Mouse (Mus musculus): ENCODE data around the gene Gm11627. TPM values are rescaled to one million over a fixed set of nuclear protein-coding genes. Genes with fewer than 3 reads are reported as not detected.
A peak's percentile ranks its signal among the peaks of the same experiment; 100 is the strongest.

Gm11627 gene
- total and polyA plus RNA-seq, 3 experiments, result 1.2 to 4.0 (median 1.5) TPM

GRCm38 (mm10) chr11:102580034-102580330 is 721 bp upstream of the Gm11627 start:
- H3K4me3 ChIP-seq, result no peak overlapping the region
- H3K27me3 ChIP-seq (ENCODE audit: control insufficient read depth, insufficient read depth, low read length), result no peaks in the 10 kb centered on the region
- H3K9ac ChIP-seq (ENCODE audit: low read depth, low read length), result no peak overlapping the region
- intact Hi-C loops (cut with DNase I), result no loop called here
- WGBS, result 53% methylated on average over 3 of the region's 3 CpGs
- DNase-seq, result no peak
- H3K4me1 ChIP-seq (ENCODE audit: control insufficient read depth, insufficient read depth, low read length), result peaks cover 3% of the 10 kb centered on the region
- peak overlapping the region; percentile 67; the same call in 1 of the 2 replicates for H3K27ac ChIP-seq
- H3K79me2 ChIP-seq (replicated peaks; ENCODE audit: control insufficient read depth, insufficient read depth, low read length), result no peaks in the 10 kb centered on the region
- no peaks in the 10 kb centered on the region for H3K36me3 ChIP-seq (ENCODE audit: control insufficient read depth, insufficient read depth, low read length)
- TF ChIP-seq EP300 (IDR thresholded peaks at IDR 0.05; ENCODE audit: insufficient read depth, low read depth, low read length), result no peak

GRCm38 (mm10) chr11:102578341-102579118 is 731 bp downstream of the Gm11627 start:
- TF ChIP-seq CTCF (IDR thresholded peaks at IDR 0.05) (peak; percentile 95), EP300 (IDR thresholded peaks at IDR 0.05; ENCODE audit: insufficient read depth, low read depth, low read length) (0 out of 2 replicates have a peak, but pooled peaks have one; percentile 50), POLR2A (IDR thresholded peaks at IDR 0.05; ENCODE audit: insufficient read depth, low read depth, low read length) (no peak)
- 7% methylated on average over 27 of the region's 27 CpGs for WGBS
- intact Hi-C loops (cut with DNase I), result loop anchor here (1.0 kb wide), 1 partner anchor 91 kb away; no protein-coding TSS in a partner anchor
- Histone ChIP-seq H3K79me2 (replicated peaks; ENCODE audit: control insufficient read depth, insufficient read depth, low read length) (no peaks in the 10 kb centered on the region), H3K27me3 (ENCODE audit: control insufficient read depth, insufficient read depth, low read length) (no peaks in the 10 kb centered on the region), H3K4me3 (peak overlapping the region; percentile 42), H3K27ac (peak overlapping the region; percentile 67), H3K4me1 (ENCODE audit: control insufficient read depth, insufficient read depth, low read length) (peaks cover 3% of the 10 kb centered on the region), H3K9ac (ENCODE audit: low read depth, low read length) (peak overlapping the region; percentile 46), H3K36me3 (ENCODE audit: control insufficient read depth, insufficient read depth, low read length) (no peaks in the 10 kb centered on the region)
- peak; percentile 85 to 88 for DNase-seq

- Histone ChIP-seq H3K27ac (no peak overlapping the region), H3K4me3 (no peak overlapping the region), H3K9ac (ENCODE audit: low read depth, low read length) (no peak overlapping the region), H3K36me3 (ENCODE audit: control insufficient read depth, insufficient read depth, low read length) (no peaks in the 10 kb centered on the region), H3K4me1 (ENCODE audit: control insufficient read depth, insufficient read depth, low read length) (no peaks in the 10 kb centered on the region; the same call in 1 of the 2 replicates), H3K79me2 (replicated peaks; ENCODE audit: control insufficient read depth, insufficient read depth, low read length) (no peaks in the 10 kb centered on the region), H3K27me3 (ENCODE audit: control insufficient read depth, insufficient read depth, low read length) (no peaks in the 10 kb centered on the region)
- intact Hi-C loops (cut with DNase I), result no loop called here
- DNase-seq, result no peak
- TF ChIP-seq EP300 (IDR thresholded peaks at IDR 0.05; ENCODE audit: insufficient read depth, low read depth, low read length) (no peak), CTCF (IDR thresholded peaks at IDR 0.05) (no peak), POLR2A (IDR thresholded peaks at IDR 0.05; ENCODE audit: insufficient read depth, low read depth, low read length) (no peak)
- 52% methylated on average over 13 of the region's 13 CpGs for WGBS
Observed at GRCm38 (mm10) chr11:102576050-102576754, 3.1 kb downstream of the Gm11627 start.

- no peak overlapping the region for H3K9ac ChIP-seq (ENCODE audit: low read depth, low read length)
- H3K79me2 ChIP-seq (replicated peaks; ENCODE audit: control insufficient read depth, insufficient read depth, low read length), result no peaks in the 10 kb centered on the region
- no peaks in the 10 kb centered on the region; the same call in 1 of the 2 replicates for H3K4me1 ChIP-seq (ENCODE audit: control insufficient read depth, insufficient read depth, low read length)
- H3K27ac ChIP-seq, result no peak overlapping the region
- H3K36me3 ChIP-seq (ENCODE audit: control insufficient read depth, insufficient read depth, low read length), result no peaks in the 10 kb centered on the region
- TF ChIP-seq CTCF (IDR thresholded peaks at IDR 0.05) (no peak), POLR2A (IDR thresholded peaks at IDR 0.05; ENCODE audit: insufficient read depth, low read depth, low read length) (no peak), EP300 (IDR thresholded peaks at IDR 0.05; ENCODE audit: insufficient read depth, low read depth, low read length) (no peak)
- H3K4me3 ChIP-seq, result no peak overlapping the region
- no peaks in the 10 kb centered on the region for H3K27me3 ChIP-seq (ENCODE audit: control insufficient read depth, insufficient read depth, low read length)
- no peak for DNase-seq
- intact Hi-C loops (cut with DNase I), result no loop called here
- WGBS, result 73% methylated on average over 1 of the region's 1 CpGs
Observed at GRCm38 (mm10) chr11:102575034-102575433, 4.2 kb downstream of the Gm11627 start.

- 16% methylated on average over 18 of the region's 18 CpGs for WGBS
- intact Hi-C loops (cut with DNase I), result loop anchor here (1.0 kb wide), 1 partner anchor 78 kb away; no protein-coding TSS in a partner anchor
- Histone ChIP-seq H3K4me3 (peak overlapping the region; percentile 53), H3K4me1 (ENCODE audit: control insufficient read depth, insufficient read depth, low read length) (no peaks in the 10 kb centered on the region; the same call in 1 of the 2 replicates), H3K79me2 (replicated peaks; ENCODE audit: control insufficient read depth, insufficient read depth, low read length) (no peaks in the 10 kb centered on the region), H3K36me3 (ENCODE audit: control insufficient read depth, insufficient read depth, low read length) (no peaks in the 10 kb centered on the region), H3K27me3 (ENCODE audit: control insufficient read depth, insufficient read depth, low read length) (no peaks in the 10 kb centered on the region), H3K27ac (no peak overlapping the region), H3K9ac (ENCODE audit: low read depth, low read length) (peak overlapping the region; percentile 49; the same call in 1 of the 2 replicates)
- TF ChIP-seq CTCF (IDR thresholded peaks at IDR 0.05) (peak; percentile 78), POLR2A (IDR thresholded peaks at IDR 0.05; ENCODE audit: insufficient read depth, low read depth, low read length) (no peak), EP300 (IDR thresholded peaks at IDR 0.05; ENCODE audit: insufficient read depth, low read depth, low read length) (0 out of 2 replicates have a peak, but pooled peaks have one; percentile 48)
- DNase-seq, result peak; percentile 79 to 91
Observed at GRCm38 (mm10) chr11:102572866-102573663, 6.2 kb downstream of the Gm11627 start.

Data from heart, adult 2 months (tissue).